Mouse (Mus musculus) liver, embryonic 14.5 days (tissue): ENCODE results near the gene Cdyl2. TPM values are rescaled to one million over a fixed set of nuclear protein-coding genes. Genes with fewer than 3 reads are reported as not detected.

Experiments used
- ATAC-seq: fragments of 200-750 bp; cut with Nextera tagmentation; 2 replicates; pipeline ENCODE4 v1.8.0; 2017; ENCODE audit warnings: moderate number of reproducible peaks, mild to moderate bottlenecking, moderate library complexity; ENCODE audit not compliant: insufficient read depth
- DNase-seq, 3 experiments: peaks; one replicate each; pipeline ENCODE4 v3.0.0-alpha.2; 2012 to 2013; ENCODE audit warnings: low read depth in 3 of 3, low spot score in 3 of 3
- H3K27ac ChIP-seq: fragments of 300-500 bp; sonication (generic); 2 replicates; pipeline ENCODE4 v1.5.1; 2014; ENCODE audit warnings: moderate library complexity, mild to moderate bottlenecking, control low read depth, inconsistent platforms
- H3K27me3 ChIP-seq: fragments of 300-500 bp; sonication (generic); 2 replicates; pipeline ENCODE4 v1.6.1; 2014; ENCODE audit warnings: mild to moderate bottlenecking, low read length, moderate library complexity; ENCODE audit not compliant: control insufficient read depth, insufficient read depth
- H3K36me3 ChIP-seq: fragments of 300-500 bp; sonication (generic); replicated peaks from 2 replicates; pipeline ENCODE4 v1.6.1; 2014; ENCODE audit warnings: low read depth; ENCODE audit not compliant: control insufficient read depth, insufficient read depth
- H3K4me1 ChIP-seq, 2 experiments: fragments of 200-500 bp in 1 of 2; fragments of 300-500 bp in 1 of 2; sonication (generic) in 1 of 2; replicated peaks; 2 replicates each; pipeline ENCODE4 v1.6.1; 2012 to 2014; ENCODE audit warnings: antibody characterized with exemption in 1 of 2, inconsistent platforms in 1 of 2, low read length in 1 of 2; ENCODE audit not compliant: control insufficient read depth in 2 of 2, insufficient read depth in 2 of 2
- H3K4me2 ChIP-seq: fragments of 300-500 bp; sonication (generic); 2 replicates; pipeline ENCODE4 v1.6.1; 2014; ENCODE audit warnings: low read depth, mild to moderate bottlenecking, control low read depth, moderate library complexity
- H3K4me3 ChIP-seq, 2 experiments: fragments of 200-500 bp in 1 of 2; fragments of 300-500 bp in 1 of 2; sonication (generic) in 1 of 2; 2 replicates each; pipeline ENCODE4 v1.5.1; 2012 to 2014; ENCODE audit warnings: low read depth in 2 of 2, low read length in 2 of 2, mild to moderate bottlenecking in 2 of 2, control low read depth in 1 of 2, inconsistent platforms in 1 of 2, moderate library complexity in 1 of 2; ENCODE audit not compliant: insufficient read depth in 1 of 2
- H3K9ac ChIP-seq: fragments of 300-500 bp; sonication (generic); replicated peaks from 2 replicates; pipeline ENCODE4 v1.6.1; 2014; ENCODE audit warnings: mild to moderate bottlenecking, control low read depth, moderate library complexity
- H3K9me3 ChIP-seq: fragments of 300-500 bp; sonication (generic); 2 replicates; pipeline ENCODE4 v1.6.1; 2016; ENCODE audit warnings: low read length, mixed read lengths; ENCODE audit not compliant: control insufficient read depth
- CTCF ChIP-seq: IDR thresholded peaks from 2 replicates; pipeline ENCODE4 v1.5.1; 2016; ENCODE audit warnings: antibody characterized with exemption, low read depth, control low read depth
- EP300 ChIP-seq: IDR thresholded peaks from 2 replicates; pipeline ENCODE4 v1.6.1; 2016; ENCODE audit warnings: antibody characterized with exemption, low read depth
- WGBS: fragments of 180-500 bp; shearing (Covaris S2); extraction: QIAGEN DNeasy Blood & Tissue Kit; methylation state at CpG from one replicate; pipeline ENCODE4 v1.1.7; 2014; ENCODE audit not compliant: insufficient replicate concordance; 5-methylcytosine and 5-hydroxymethylcytosine counted together
- polyA plus RNA-seq, 2 experiments: library from polyadenylated mRNA; depleted of rRNA in 1 of 2; stranded (reverse) in 1 of 2; unstranded in 1 of 2; fragments of >200 nt; fragmentation: Nextera tagmentation in 1 of 2; extraction: Ambion mirVana in 1 of 2; gene quantifications; 2 replicates each; pipeline versions ENCODE4 v1.2.1 to v1.2.3; 2012 to 2014

Gene Cdyl2
- polyA plus RNA-seq, 2 experiments = 0.77 to 1.5 TPM

GRCm38 (mm10) chr8:116649975-116650725 lies 82.6 kb downstream of the Cdyl2 start:
- DNase-seq = no peak
- ATAC-seq = no peak
- no peak overlapping the region for H3K4me2 ChIP-seq
- H3K27me3 ChIP-seq = no peaks in the 10 kb centered on the region
- no peaks in the 10 kb centered on the region for H3K9me3 ChIP-seq
- H3K36me3 ChIP-seq = no peaks in the 10 kb centered on the region
- no peak for TF ChIP-seq EP300
- H3K4me3 ChIP-seq = no peak overlapping the region
- no peak overlapping the region for H3K27ac ChIP-seq
- H3K9ac ChIP-seq = no peak overlapping the region
- 63% methylated on average over 16 of the region's 16 CpGs for WGBS
- H3K4me1 ChIP-seq = no peaks in the 10 kb centered on the region

GRCm38 (mm10) chr8:116645376-116645775 lies 87.4 kb downstream of the Cdyl2 start:
- Histone ChIP-seq H3K4me1 (no peaks in the 10 kb centered on the region), H3K9me3 (no peaks in the 10 kb centered on the region)

GRCm38 (mm10) chr8:116640925-116641324 lies 91.9 kb downstream of the Cdyl2 start:
- Histone ChIP-seq H3K4me1 (no peaks in the 10 kb centered on the region), H3K4me3 (no peak overlapping the region), H3K36me3 (no peaks in the 10 kb centered on the region), H3K27me3 (no peaks in the 10 kb centered on the region), H3K27ac (no peak overlapping the region), H3K4me2 (no peak overlapping the region), H3K9me3 (no peaks in the 10 kb centered on the region), H3K9ac (no peak overlapping the region)
- ATAC-seq (no peak), DNase-seq (no peak)
- no peak for TF ChIP-seq CTCF
- no peak for TF ChIP-seq EP300
- 70% methylated on average over 10 of the region's 10 CpGs for WGBS

More at GRCm38 (mm10) chr8:116645376-116645775, 87.4 kb downstream of the Cdyl2 start:
- H3K4me2 ChIP-seq = no peak overlapping the region
- TF ChIP-seq EP300 = no peak
- no peak for TF ChIP-seq CTCF
- H3K27me3 ChIP-seq = no peaks in the 10 kb centered on the region
- no peak overlapping the region for H3K4me3 ChIP-seq
- H3K9ac ChIP-seq = no peak overlapping the region
- ATAC-seq = no peak
- DNase-seq = no peak
- WGBS = 52% methylated on average over 4 of the region's 4 CpGs
- H3K36me3 ChIP-seq = no peaks in the 10 kb centered on the region
- no peak overlapping the region for H3K27ac ChIP-seq

GRCm38 (mm10) chr8:116637998-116638397 lies 94.8 kb downstream of the Cdyl2 start:
- no peak overlapping the region for H3K27ac ChIP-seq
- TF ChIP-seq CTCF (no peak), EP300 (no peak)
- no peak overlapping the region for H3K4me3 ChIP-seq
- H3K9ac ChIP-seq = no peak overlapping the region
- H3K36me3 ChIP-seq = no peaks in the 10 kb centered on the region
- DNase-seq (no peak), ATAC-seq (no peak)
- no peaks in the 10 kb centered on the region for H3K27me3 ChIP-seq
- H3K9me3 ChIP-seq = no peaks in the 10 kb centered on the region
- WGBS = 70% methylated on average over 4 of the region's 4 CpGs
- no peak overlapping the region for H3K4me2 ChIP-seq
- no peaks in the 10 kb centered on the region for H3K4me1 ChIP-seq

- no peaks in the 10 kb centered on the region for H3K27me3 ChIP-seq
- no peak for DNase-seq
- H3K4me3 ChIP-seq = no peak overlapping the region
- H3K4me2 ChIP-seq = no peak overlapping the region
- no peaks in the 10 kb centered on the region for H3K36me3 ChIP-seq
- WGBS = 83% methylated on average over 7 of the region's 7 CpGs
- H3K4me1 ChIP-seq = no peaks in the 10 kb centered on the region
- H3K27ac ChIP-seq = no peak overlapping the region
- ATAC-seq = no peak
- no peak for TF ChIP-seq EP300
- no peak for TF ChIP-seq CTCF
- H3K9me3 ChIP-seq = no peaks in the 10 kb centered on the region
- H3K9ac ChIP-seq = no peak overlapping the region
These were observed 95.6 kb downstream of the Cdyl2 start for GRCm38 (mm10) chr8:116637193-116637592.
